Mouse (Mus musculus): ENCODE measurements around the gene Cit. TPM values are rescaled to one million over a fixed set of nuclear protein-coding genes. Genes with fewer than 3 reads are reported as not detected.

Gene Cit
- polyA plus RNA-seq, 1 experiment from 2014 or later = 27.5 TPM

- 33% methylated on average over 8 of the region's 8 CpGs for WGBS
- Histone ChIP-seq H3K4me1 (replicated peaks; ENCODE audit: control insufficient read depth, insufficient read depth, low read length) (peaks cover 13% of the 10 kb centered on the region), H3K36me3 (replicated peaks; ENCODE audit: control insufficient read depth, insufficient read depth) (peaks cover 33% of the 10 kb centered on the region), H3K4me2 (replicated peaks) (peak overlapping the region; percentile 77), H3K27me3 (ENCODE audit: control insufficient read depth, insufficient read depth, low read length) (no peaks in the 10 kb centered on the region), H3K9ac (peak overlapping the region; percentile 84), H3K27ac (no peak overlapping the region), H3K4me3 (replicated peaks; ENCODE audit: low read length) (peak overlapping the region; percentile 91), H3K9me3 (ENCODE audit: control insufficient read depth, low read length) (no peaks in the 10 kb centered on the region)
- DNase-seq (ENCODE audit: low spot score) = no peak
- no peak for ATAC-seq (ENCODE audit: low FRiP score)
Observed at GRCm38 (mm10) chr5:116023251-116023661, 178.2 kb downstream of the Cit start.

- H3K4me2 ChIP-seq (replicated peaks) = peak overlapping the region; percentile 77
- H3K9ac ChIP-seq = peak overlapping the region; percentile 84
- peak overlapping the region; percentile 91 for H3K4me3 ChIP-seq (replicated peaks; ENCODE audit: low read length)
- 0% methylated on average over 28 of the region's 28 CpGs for WGBS
- H3K9me3 ChIP-seq (ENCODE audit: control insufficient read depth, low read length) = no peaks in the 10 kb centered on the region
- peak; percentile 67 for ATAC-seq (ENCODE audit: low FRiP score)
- peaks cover 13% of the 10 kb centered on the region for H3K4me1 ChIP-seq (replicated peaks; ENCODE audit: control insufficient read depth, insufficient read depth, low read length)
- no peaks in the 10 kb centered on the region for H3K27me3 ChIP-seq (ENCODE audit: control insufficient read depth, insufficient read depth, low read length)
- peaks cover 27% of the 10 kb centered on the region for H3K36me3 ChIP-seq (replicated peaks; ENCODE audit: control insufficient read depth, insufficient read depth)
- peak overlapping the region; percentile 73 for H3K27ac ChIP-seq
- DNase-seq (ENCODE audit: low spot score) = no peak
Observed at GRCm38 (mm10) chr5:116023821-116024284, 178.8 kb downstream of the Cit start.

DNA sequence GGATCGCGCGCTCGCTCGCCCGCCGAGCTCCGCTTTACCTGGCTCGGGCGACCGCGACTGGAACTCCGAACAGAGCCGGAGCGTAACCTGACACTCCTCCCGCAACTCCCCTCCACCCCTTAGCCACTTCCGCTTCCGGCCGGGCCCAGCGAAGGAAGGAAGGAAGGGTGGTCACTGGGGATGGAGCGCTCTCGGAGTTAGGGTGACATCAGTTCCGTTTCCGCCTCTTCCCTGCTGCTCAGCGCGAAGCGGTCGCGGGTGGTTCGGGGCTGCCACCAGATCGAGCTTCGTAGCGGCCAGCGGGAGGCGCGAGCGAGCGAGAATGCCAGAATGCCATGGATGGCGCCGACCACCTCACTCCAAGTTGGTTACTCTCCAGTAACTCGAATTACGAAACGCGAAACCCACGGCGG, 179.3 kb downstream of the Cit start, which contains the start of gene Prkab1:
TSS of gene Prkab1 (minus strand) at position 182 of the 413 bp plus-strand sequence.
- Histone ChIP-seq H3K27ac (peak within 1 kb of the TSS; percentile 73), H3K36me3 (replicated peaks; ENCODE audit: control insufficient read depth, insufficient read depth) (peaks cover 23% of the 10 kb centered on the region), H3K9me3 (ENCODE audit: control insufficient read depth, low read length) (no peaks in the 10 kb centered on the region), H3K4me2 (replicated peaks) (peak within 1 kb of the TSS; percentile 77), H3K4me3 (replicated peaks; ENCODE audit: low read length) (peak within 1 kb of the TSS; percentile 91), H3K27me3 (ENCODE audit: control insufficient read depth, insufficient read depth, low read length) (no peaks in the 10 kb centered on the region), H3K4me1 (replicated peaks; ENCODE audit: control insufficient read depth, insufficient read depth, low read length) (peaks cover 13% of the 10 kb centered on the region), H3K9ac (peak within 1 kb of the TSS; percentile 84)
- DNase-seq (ENCODE audit: low spot score) = peak; percentile 92
- under 1% methylated on average over 46 of the region's 46 CpGs for WGBS
- peak; percentile 98 for ATAC-seq (ENCODE audit: low FRiP score)

DNA sequence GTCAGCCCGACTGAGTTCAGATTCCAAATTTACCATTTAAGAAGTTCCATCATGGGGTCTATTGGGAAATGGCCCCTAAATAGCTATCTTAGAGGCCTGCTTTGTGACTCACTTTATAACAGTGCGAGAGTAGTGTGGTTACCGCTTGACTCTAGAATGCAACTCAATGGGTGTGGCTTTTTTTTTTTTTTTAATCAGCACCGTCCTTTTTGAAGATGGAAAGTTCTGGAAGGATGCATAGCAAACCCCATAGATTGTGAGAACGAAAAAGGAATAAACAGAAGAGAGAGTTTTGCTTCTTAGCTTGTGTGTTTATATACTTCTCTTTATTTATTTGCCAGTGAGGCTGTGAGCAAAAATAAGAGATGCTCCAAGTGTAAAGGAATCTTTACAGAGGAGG, 181.0 kb downstream of the Cit start:
- DNase-seq (ENCODE audit: low spot score) = no peak
- H3K4me1 ChIP-seq (replicated peaks; ENCODE audit: control insufficient read depth, insufficient read depth, low read length) = peaks cover 18% of the 10 kb centered on the region
- no peak overlapping the region for H3K4me2 ChIP-seq (replicated peaks)
- no peaks in the 10 kb centered on the region for H3K27me3 ChIP-seq (ENCODE audit: control insufficient read depth, insufficient read depth, low read length)
- no peak overlapping the region for H3K4me3 ChIP-seq (replicated peaks; ENCODE audit: low read length)
- H3K27ac ChIP-seq = no peak overlapping the region
- H3K9ac ChIP-seq = no peak overlapping the region
- no peak for ATAC-seq (ENCODE audit: low FRiP score)
- peaks cover 5% of the 10 kb centered on the region for H3K36me3 ChIP-seq (replicated peaks; ENCODE audit: control insufficient read depth, insufficient read depth)
- H3K9me3 ChIP-seq (ENCODE audit: control insufficient read depth, low read length) = no peaks in the 10 kb centered on the region
- 91% methylated on average over 5 of the region's 5 CpGs for whole genome bisulfite sequencing

DNA sequence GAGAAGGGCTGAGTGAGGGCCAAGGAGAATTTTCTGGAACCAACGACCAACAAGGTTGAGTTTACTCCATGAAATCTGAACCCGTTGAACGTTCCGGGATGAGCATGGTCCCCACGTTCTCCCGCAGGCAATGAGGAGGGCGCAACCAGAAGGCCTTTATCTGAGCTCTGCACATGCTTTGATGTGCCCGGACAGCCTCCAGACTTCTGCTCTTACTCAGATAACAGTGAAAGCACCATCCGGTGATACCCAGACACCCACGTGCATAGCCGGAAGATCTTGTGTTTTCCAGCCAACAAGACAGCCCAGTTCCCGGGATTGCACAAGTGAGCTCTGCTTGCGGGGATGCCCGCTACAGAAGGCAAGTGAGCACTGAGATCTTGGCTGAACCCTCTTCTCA, 181.5 kb downstream of the Cit start:
- Histone ChIP-seq H3K36me3 (replicated peaks; ENCODE audit: control insufficient read depth, insufficient read depth) (peaks cover under 1% of the 10 kb centered on the region; the same call in 1 of the 2 replicates), H3K4me2 (replicated peaks) (no peak overlapping the region), H3K4me3 (replicated peaks; ENCODE audit: low read length) (no peak overlapping the region), H3K9ac (no peak overlapping the region), H3K4me1 (replicated peaks; ENCODE audit: control insufficient read depth, insufficient read depth, low read length) (peaks cover 18% of the 10 kb centered on the region), H3K27ac (no peak overlapping the region), H3K9me3 (ENCODE audit: control insufficient read depth, low read length) (no peaks in the 10 kb centered on the region), H3K27me3 (ENCODE audit: control insufficient read depth, insufficient read depth, low read length) (no peaks in the 10 kb centered on the region)
- ATAC-seq (ENCODE audit: low FRiP score) (no peak), DNase-seq (ENCODE audit: low spot score) (no peak)
- 94% methylated on average over 14 of the region's 14 CpGs for WGBS

GRCm38 (mm10) chr5:116029071-116029470, 184.0 kb downstream of the Cit start:
- no peak overlapping the region for H3K9ac ChIP-seq
- ATAC-seq (ENCODE audit: low FRiP score) (no peak), DNase-seq (ENCODE audit: low spot score) (no peak)
- H3K36me3 ChIP-seq (replicated peaks; ENCODE audit: control insufficient read depth, insufficient read depth) = no peaks in the 10 kb centered on the region
- 76% methylated on average over 7 of the region's 7 CpGs for WGBS
- no peaks in the 10 kb centered on the region for H3K9me3 ChIP-seq (ENCODE audit: control insufficient read depth, low read length)
- H3K4me1 ChIP-seq (replicated peaks; ENCODE audit: control insufficient read depth, insufficient read depth, low read length) = peaks cover 4% of the 10 kb centered on the region; the same call in 1 of the 2 replicates
- H3K27ac ChIP-seq = no peak overlapping the region
- H3K4me3 ChIP-seq (replicated peaks; ENCODE audit: low read length) = no peak overlapping the region
- H3K4me2 ChIP-seq (replicated peaks) = no peak overlapping the region
- no peaks in the 10 kb centered on the region for H3K27me3 ChIP-seq (ENCODE audit: control insufficient read depth, insufficient read depth, low read length)

- H3K27ac ChIP-seq = no peak overlapping the region
- no peak overlapping the region for H3K4me3 ChIP-seq (replicated peaks; ENCODE audit: low read length)
- no peaks in the 10 kb centered on the region for H3K27me3 ChIP-seq (ENCODE audit: control insufficient read depth, insufficient read depth, low read length)
- no peaks in the 10 kb centered on the region for H3K9me3 ChIP-seq (ENCODE audit: control insufficient read depth, low read length)
- ATAC-seq (ENCODE audit: low FRiP score) (0 out of 2 replicates have a peak, but pooled peaks have one; percentile 37), DNase-seq (ENCODE audit: low spot score) (no peak)
- peak overlapping the region; percentile 43 for H3K4me2 ChIP-seq (replicated peaks)
- no peaks in the 10 kb centered on the region for H3K36me3 ChIP-seq (replicated peaks; ENCODE audit: control insufficient read depth, insufficient read depth)
- no peak overlapping the region; the same call in 1 of the 2 replicates for H3K9ac ChIP-seq
- 5% methylated on average over 19 of the region's 19 CpGs for WGBS
- peaks cover 4% of the 10 kb centered on the region; the same call in 1 of the 2 replicates for H3K4me1 ChIP-seq (replicated peaks; ENCODE audit: control insufficient read depth, insufficient read depth, low read length)
Observed at GRCm38 (mm10) chr5:116030566-116031189, 185.6 kb downstream of the Cit start.

DNA sequence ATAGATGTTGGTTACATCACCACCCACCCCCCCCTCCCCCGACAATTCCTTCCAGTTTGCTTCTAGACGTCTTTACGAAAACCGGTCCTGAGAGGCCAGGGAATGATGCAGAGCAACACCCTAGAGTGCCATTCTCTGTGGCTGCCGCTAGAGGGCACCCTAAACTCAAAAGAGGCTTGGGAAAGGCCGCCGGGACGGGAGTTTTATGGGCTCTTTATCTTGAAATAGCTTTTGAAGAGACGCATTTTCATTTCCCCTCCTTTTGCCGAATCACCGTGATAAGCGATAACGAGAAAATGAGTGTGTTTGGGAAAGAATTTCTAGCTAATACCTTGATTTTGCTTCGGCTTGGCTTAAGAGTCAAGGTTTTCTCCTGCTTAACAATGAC, 186.1 kb downstream of the Cit start:
- Histone ChIP-seq H3K36me3 (replicated peaks; ENCODE audit: control insufficient read depth, insufficient read depth) (no peaks in the 10 kb centered on the region), H3K4me1 (replicated peaks; ENCODE audit: control insufficient read depth, insufficient read depth, low read length) (peaks cover 4% of the 10 kb centered on the region; the same call in 1 of the 2 replicates), H3K27me3 (ENCODE audit: control insufficient read depth, insufficient read depth, low read length) (no peaks in the 10 kb centered on the region), H3K4me2 (replicated peaks) (peak overlapping the region; percentile 43), H3K4me3 (replicated peaks; ENCODE audit: low read length) (no peak overlapping the region), H3K9me3 (ENCODE audit: control insufficient read depth, low read length) (no peaks in the 10 kb centered on the region), H3K9ac (no peak overlapping the region; the same call in 1 of the 2 replicates), H3K27ac (no peak overlapping the region)
- WGBS = 4% methylated on average over 14 of the region's 14 CpGs
- DNase-seq (ENCODE audit: low spot score) (peak; percentile 88), ATAC-seq (ENCODE audit: low FRiP score) (no peak)

- H3K4me2 ChIP-seq (replicated peaks) = no peak overlapping the region
- H3K36me3 ChIP-seq (replicated peaks; ENCODE audit: control insufficient read depth, insufficient read depth) = no peaks in the 10 kb centered on the region
- DNase-seq (ENCODE audit: low spot score) (no peak), ATAC-seq (ENCODE audit: low FRiP score) (no peak)
- no peak overlapping the region for H3K4me3 ChIP-seq (replicated peaks; ENCODE audit: low read length)
- WGBS = 62% methylated on average over 16 of the region's 16 CpGs
- no peak overlapping the region for H3K9ac ChIP-seq
- H3K27ac ChIP-seq = peak overlapping the region; percentile 32; the same call in 1 of the 2 replicates
- H3K4me1 ChIP-seq (replicated peaks; ENCODE audit: control insufficient read depth, insufficient read depth, low read length) = no peaks in the 10 kb centered on the region
- H3K9me3 ChIP-seq (ENCODE audit: control insufficient read depth, low read length) = no peaks in the 10 kb centered on the region
- no peaks in the 10 kb centered on the region; the same call in 1 of the 2 replicates for H3K27me3 ChIP-seq (ENCODE audit: control insufficient read depth, insufficient read depth, low read length)
Observed at GRCm38 (mm10) chr5:116036465-116036864, 191.4 kb downstream of the Cit start.

All from hindbrain, embryonic 14.5 days (tissue).